Mouse (Mus musculus): Measurements from ENCODE around the gene Fam120c. TPM values are rescaled to one million over a fixed set of nuclear protein-coding genes. Genes with fewer than 3 reads are reported as not detected.

Gene Fam120c
- polyA plus RNA-seq (2012; fragmentation: generic; extraction: Trizol): 3.0 TPM

- Histone ChIP-seq H3K4me3 (peak within 1 kb of the TSS; percentile 32), H3K4me2 (ENCODE audit: low read depth) (peak within 1 kb of the TSS; percentile 75), H3K79me2 (ENCODE audit: control insufficient read depth, insufficient read depth) (no peaks in the 10 kb centered on the region), H3ac (ENCODE audit: control insufficient read depth, insufficient read length) (peak within 1 kb of the TSS; percentile 19), H3K36me3 (ENCODE audit: control insufficient read depth, insufficient read depth) (no peaks in the 10 kb centered on the region), H3K27me3 (ENCODE audit: control insufficient read depth, insufficient read depth, insufficient read length) (no peaks in the 10 kb centered on the region)
- TF ChIP-seq TCF3 (IDR thresholded peaks at IDR 0.05; ENCODE audit: insufficient read length, low read depth): no peak
- no peak for TF ChIP-seq POLR2AphosphoS2 (IDR thresholded peaks at IDR 0.05; ENCODE audit: insufficient read length, low read depth)
- TF ChIP-seq MYOD1 (IDR thresholded peaks at IDR 0.05; ENCODE audit: control insufficient read depth in 1 of 3, insufficient read length in 2 of 3, low read depth in 2 of 3): no peak
- TF ChIP-seq POLR2A (IDR thresholded peaks at IDR 0.05; ENCODE audit: insufficient read length, low read depth): peak; percentile 40
Measured at GRCm38 (mm10) chrX:151343761-151344500, at the start of gene Fam120c. Gene Fam120c (plus strand): TSS chrX:151344175.

DNA sequence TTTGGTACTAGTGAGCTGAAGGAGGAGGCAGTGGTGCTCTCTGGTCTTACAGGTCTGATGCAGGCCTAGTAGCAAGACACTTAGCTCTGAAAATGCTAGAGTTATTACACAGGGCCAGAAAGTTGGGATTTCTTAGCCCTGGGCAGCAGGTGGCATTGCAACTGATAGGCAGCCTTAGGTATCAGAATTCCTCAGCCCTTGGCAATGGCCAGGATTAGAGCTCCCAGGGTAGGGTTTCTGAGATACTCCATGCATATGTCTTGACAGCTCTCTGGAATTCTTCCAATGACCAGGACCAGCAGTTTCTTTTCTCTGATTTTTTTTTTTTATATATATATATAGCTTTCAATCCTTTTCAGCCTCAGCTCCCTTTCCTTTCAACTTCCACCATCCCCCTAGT is 45.6 kb upstream of the Fam120c start:
- no peaks in the 10 kb centered on the region for H3K79me2 ChIP-seq (ENCODE audit: control insufficient read depth, insufficient read depth)
- no peak for TF ChIP-seq POLR2AphosphoS2 (IDR thresholded peaks at IDR 0.05; ENCODE audit: insufficient read length, low read depth)
- TF ChIP-seq MYOD1 (IDR thresholded peaks at IDR 0.05; ENCODE audit: control insufficient read depth in 1 of 3, insufficient read length in 2 of 3, low read depth in 2 of 3): no peak
- no peak for TF ChIP-seq TCF12 (IDR thresholded peaks at IDR 0.05; ENCODE audit: insufficient read depth, poor library complexity, severe bottlenecking)
- no peak for TF ChIP-seq REST (IDR thresholded peaks at IDR 0.05; ENCODE audit: insufficient read depth, insufficient read length)
- no peak overlapping the region for H3K4me3 ChIP-seq
- no peaks in the 10 kb centered on the region for H3K36me3 ChIP-seq (ENCODE audit: control insufficient read depth, insufficient read depth)
- H3K27me3 ChIP-seq (ENCODE audit: control insufficient read depth, insufficient read depth, insufficient read length): no peaks in the 10 kb centered on the region
- no peak overlapping the region for H3ac ChIP-seq (ENCODE audit: control insufficient read depth, insufficient read length)
- H3K4me2 ChIP-seq (ENCODE audit: low read depth): no peak overlapping the region

GRCm38 (mm10) chrX:151313732-151314131 is 30.2 kb upstream of the Fam120c start:
- Histone ChIP-seq H3ac (ENCODE audit: control insufficient read depth, insufficient read length) (no peak overlapping the region), H3K27me3 (ENCODE audit: control insufficient read depth, insufficient read depth, insufficient read length) (no peaks in the 10 kb centered on the region), H3K4me3 (no peak overlapping the region), H3K79me2 (ENCODE audit: control insufficient read depth, insufficient read depth) (no peaks in the 10 kb centered on the region), H3K4me2 (ENCODE audit: low read depth) (no peak overlapping the region), H3K36me3 (ENCODE audit: control insufficient read depth, insufficient read depth) (no peaks in the 10 kb centered on the region)
- TF ChIP-seq E2F4 (IDR thresholded peaks at IDR 0.05; ENCODE audit: insufficient read depth) (no peak), TCF3 (IDR thresholded peaks at IDR 0.05; ENCODE audit: insufficient read length, low read depth) (no peak), REST (IDR thresholded peaks at IDR 0.05; ENCODE audit: insufficient read depth, insufficient read length) (no peak), SRF (IDR thresholded peaks at IDR 0.05; ENCODE audit: control insufficient read depth, insufficient read length, low read depth) (no peak), CEBPB (IDR thresholded peaks at IDR 0.05; ENCODE audit: insufficient read depth, poor library complexity, severe bottlenecking) (no peak), USF1 (IDR thresholded peaks at IDR 0.05; ENCODE audit: low read depth) (no peak), TCF12 (IDR thresholded peaks at IDR 0.05; ENCODE audit: insufficient read depth, poor library complexity, severe bottlenecking) (no peak), MYOG (IDR thresholded peaks at IDR 0.05; ENCODE audit: control insufficient read depth in 1 of 3, insufficient read depth in 1 of 3, insufficient read length in 2 of 3, low read depth in 2 of 3) (no peak), POLR2A (IDR thresholded peaks at IDR 0.05; ENCODE audit: insufficient read length, low read depth) (no peak), MAX (IDR thresholded peaks at IDR 0.05; ENCODE audit: low read depth) (no peak), POLR2AphosphoS2 (IDR thresholded peaks at IDR 0.05; ENCODE audit: insufficient read length, low read depth) (no peak), MYOD1 (IDR thresholded peaks at IDR 0.05; ENCODE audit: control insufficient read depth in 1 of 3, insufficient read length in 2 of 3, low read depth in 2 of 3) (no peak)

DNA sequence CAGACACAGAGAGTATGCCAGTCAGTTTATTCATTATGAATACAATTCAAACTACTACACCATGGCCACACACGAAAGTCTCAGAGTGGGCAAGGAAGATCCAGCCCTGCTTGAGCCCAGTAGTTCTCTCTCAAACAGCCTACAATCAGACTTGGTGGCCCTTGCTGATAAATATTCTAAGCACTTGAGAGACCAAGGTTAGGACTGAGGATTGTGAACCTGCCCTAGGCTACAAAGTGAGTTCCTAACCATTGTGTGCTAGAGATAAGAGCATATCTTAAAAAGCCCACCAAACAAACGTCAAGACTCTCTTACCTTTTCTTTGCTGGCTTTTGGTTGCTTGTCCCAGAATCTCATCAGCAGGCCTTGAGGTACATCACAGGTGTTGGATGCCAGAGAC is 10.4 kb upstream of the Fam120c start:
- no peak overlapping the region for H3ac ChIP-seq (ENCODE audit: control insufficient read depth, insufficient read length)
- TF ChIP-seq E2F4 (IDR thresholded peaks at IDR 0.05; ENCODE audit: insufficient read depth) (no peak), REST (IDR thresholded peaks at IDR 0.05; ENCODE audit: insufficient read depth, insufficient read length) (no peak), POLR2A (IDR thresholded peaks at IDR 0.05; ENCODE audit: insufficient read length, low read depth) (no peak), MYOG (IDR thresholded peaks at IDR 0.05; ENCODE audit: control insufficient read depth in 1 of 3, insufficient read depth in 1 of 3, insufficient read length in 2 of 3, low read depth in 2 of 3) (no peak), TCF3 (IDR thresholded peaks at IDR 0.05; ENCODE audit: insufficient read length, low read depth) (no peak), POLR2AphosphoS2 (IDR thresholded peaks at IDR 0.05; ENCODE audit: insufficient read length, low read depth) (no peak), MYOD1 (IDR thresholded peaks at IDR 0.05; ENCODE audit: control insufficient read depth in 1 of 3, insufficient read length in 2 of 3, low read depth in 2 of 3) (no peak), CEBPB (IDR thresholded peaks at IDR 0.05; ENCODE audit: insufficient read depth, poor library complexity, severe bottlenecking) (no peak), MAX (IDR thresholded peaks at IDR 0.05; ENCODE audit: low read depth) (no peak), TCF12 (IDR thresholded peaks at IDR 0.05; ENCODE audit: insufficient read depth, poor library complexity, severe bottlenecking) (no peak), USF1 (IDR thresholded peaks at IDR 0.05; ENCODE audit: low read depth) (no peak), SRF (IDR thresholded peaks at IDR 0.05; ENCODE audit: control insufficient read depth, insufficient read length, low read depth) (no peak)
- H3K79me2 ChIP-seq (ENCODE audit: control insufficient read depth, insufficient read depth): no peaks in the 10 kb centered on the region
- H3K36me3 ChIP-seq (ENCODE audit: control insufficient read depth, insufficient read depth): no peaks in the 10 kb centered on the region
- H3K27me3 ChIP-seq (ENCODE audit: control insufficient read depth, insufficient read depth, insufficient read length): no peaks in the 10 kb centered on the region
- H3K4me3 ChIP-seq: no peak overlapping the region
- no peak overlapping the region for H3K4me2 ChIP-seq (ENCODE audit: low read depth)

DNA sequence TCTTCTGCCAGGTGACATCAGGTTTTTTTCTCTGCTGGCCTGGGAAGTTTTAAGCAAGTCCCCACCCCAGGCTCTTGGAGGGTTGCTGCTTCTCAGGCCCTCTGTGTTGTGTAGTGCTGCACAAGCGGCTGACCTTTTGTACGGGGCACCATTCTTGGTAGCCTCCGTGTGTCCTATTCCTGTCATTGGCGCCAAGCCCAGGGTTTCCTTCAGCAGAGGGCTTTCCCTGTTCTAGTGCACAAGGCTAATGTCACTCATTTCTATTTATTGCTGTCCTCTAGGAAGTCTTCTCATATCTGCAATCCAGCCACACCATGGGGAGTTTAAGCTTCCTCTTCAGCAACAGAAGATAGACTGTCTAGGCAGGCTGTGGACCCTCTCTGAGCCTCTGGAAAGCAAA is 6.2 kb upstream of the Fam120c start:
- no peak for TF ChIP-seq CEBPB (IDR thresholded peaks at IDR 0.05; ENCODE audit: insufficient read depth, poor library complexity, severe bottlenecking)
- no peak for TF ChIP-seq USF1 (IDR thresholded peaks at IDR 0.05; ENCODE audit: low read depth)
- TF ChIP-seq E2F4 (IDR thresholded peaks at IDR 0.05; ENCODE audit: insufficient read depth): no peak
- TF ChIP-seq POLR2AphosphoS2 (IDR thresholded peaks at IDR 0.05; ENCODE audit: insufficient read length, low read depth): no peak
- TF ChIP-seq REST (IDR thresholded peaks at IDR 0.05; ENCODE audit: insufficient read depth, insufficient read length): no peak
- no peak for TF ChIP-seq POLR2A (IDR thresholded peaks at IDR 0.05; ENCODE audit: insufficient read length, low read depth)
- no peak for TF ChIP-seq MYOG (IDR thresholded peaks at IDR 0.05; ENCODE audit: control insufficient read depth in 1 of 3, insufficient read depth in 1 of 3, insufficient read length in 2 of 3, low read depth in 2 of 3)
- TF ChIP-seq TCF3 (IDR thresholded peaks at IDR 0.05; ENCODE audit: insufficient read length, low read depth): no peak
- no peak for TF ChIP-seq MAX (IDR thresholded peaks at IDR 0.05; ENCODE audit: low read depth)
- TF ChIP-seq TCF12 (IDR thresholded peaks at IDR 0.05; ENCODE audit: insufficient read depth, poor library complexity, severe bottlenecking): no peak
- no peak for TF ChIP-seq SRF (IDR thresholded peaks at IDR 0.05; ENCODE audit: control insufficient read depth, insufficient read length, low read depth)
- no peak for TF ChIP-seq MYOD1 (IDR thresholded peaks at IDR 0.05; ENCODE audit: control insufficient read depth in 1 of 3, insufficient read length in 2 of 3, low read depth in 2 of 3)
- Histone ChIP-seq H3K4me2 (ENCODE audit: low read depth) (no peak overlapping the region), H3K79me2 (ENCODE audit: control insufficient read depth, insufficient read depth) (no peaks in the 10 kb centered on the region), H3ac (ENCODE audit: control insufficient read depth, insufficient read length) (no peak overlapping the region), H3K36me3 (ENCODE audit: control insufficient read depth, insufficient read depth) (no peaks in the 10 kb centered on the region), H3K27me3 (ENCODE audit: control insufficient read depth, insufficient read depth, insufficient read length) (no peaks in the 10 kb centered on the region), H3K4me3 (no peak overlapping the region)
